Mouse (Mus musculus) limb, embryonic 10.5 days (tissue): ENCODE data around the gene Dars2. TPM values are rescaled to one million over a fixed set of nuclear protein-coding genes. Genes with fewer than 3 reads are reported as not detected.
A peak's percentile ranks its signal among the peaks of the same experiment; 100 is the strongest.

Experiments
- DNase-seq: peaks from one replicate; pipeline ENCODE4 v3.0.0-alpha.2; 2017; ENCODE audit warnings: low spot score
- H3K27ac ChIP-seq: fragments of 300-500 bp; sonication (generic); 2 replicates; pipeline ENCODE4 v1.5.1; 2016; ENCODE audit warnings: mild to moderate bottlenecking
- H3K27me3 ChIP-seq: fragments of 300-500 bp; sonication (generic); 2 replicates; pipeline ENCODE4 v1.6.1; 2016; ENCODE audit warnings: low read depth, mild to moderate bottlenecking; ENCODE audit not compliant: poor library complexity, severe bottlenecking
- H3K36me3 ChIP-seq: fragments of 300-500 bp; sonication (generic); 2 replicates; pipeline ENCODE4 v1.6.1; 2016; ENCODE audit warnings: mild to moderate bottlenecking, moderate library complexity
- H3K4me1 ChIP-seq: fragments of 300-500 bp; sonication (generic); 2 replicates; pipeline ENCODE4 v1.6.1; 2016
- H3K4me3 ChIP-seq: fragments of 300-500 bp; sonication (generic); 2 replicates; pipeline ENCODE4 v1.5.1; 2016; ENCODE audit warnings: mild to moderate bottlenecking, moderate library complexity
- H3K9me3 ChIP-seq: fragments of 300-500 bp; sonication (generic); replicated peaks from 2 replicates; pipeline ENCODE4 v1.6.1; 2016; ENCODE audit warnings: mild to moderate bottlenecking
- WGBS: fragments of 180-500 bp; shearing (Covaris S2); methylation state at CpG from one replicate; pipeline ENCODE4 v1.1.7; 2016; 5-methylcytosine and 5-hydroxymethylcytosine counted together
- polyA plus RNA-seq: library from polyadenylated mRNA; unstranded; fragments of >200 nt; fragmentation: Nextera tagmentation; extraction: Ambion mirVana; gene quantifications from 2 replicates; pipeline ENCODE4 v1.2.1, GENCODE M21; 2016

Dars2 gene
- polyA plus RNA-seq, result 66.7 and 74.6 TPM in 2 replicates

GRCm38 (mm10) chr1:161070352-161071271, at the start of gene Dars2, which contains the start of gene Cenpl:
Gene Dars2 (minus strand): TSS chr1:161070658.
Gene Cenpl (plus strand): TSS chr1:161070713.
- peaks cover 25% of the 10 kb centered on the region for H3K36me3 ChIP-seq
- no peaks in the 10 kb centered on the region for H3K27me3 ChIP-seq
- H3K4me3 ChIP-seq, result peak within 1 kb of the TSS; percentile 74
- H3K27ac ChIP-seq, result peak within 1 kb of the TSS; percentile 93
- H3K4me1 ChIP-seq, result peaks cover 29% of the 10 kb centered on the region
- under 1% methylated on average over 57 of the region's 57 CpGs for WGBS
- H3K9me3 ChIP-seq, result no peaks in the 10 kb centered on the region
- peak; percentile 91 for DNase-seq

GRCm38 (mm10) chr1:161114591-161114990, 44.1 kb upstream of the Dars2 start:
- no peak for DNase-seq
- H3K4me1 ChIP-seq, result no peaks in the 10 kb centered on the region
- peaks cover 3% of the 10 kb centered on the region for H3K36me3 ChIP-seq
- H3K9me3 ChIP-seq, result no peaks in the 10 kb centered on the region
- no peak overlapping the region for H3K27ac ChIP-seq
- no peaks in the 10 kb centered on the region for H3K27me3 ChIP-seq
- no peak overlapping the region for H3K4me3 ChIP-seq

GRCm38 (mm10) chr1:161109216-161109615, 38.8 kb upstream of the Dars2 start:
- Histone ChIP-seq H3K36me3 (peaks cover 36% of the 10 kb centered on the region), H3K4me1 (no peaks in the 10 kb centered on the region), H3K27ac (no peak overlapping the region), H3K27me3 (no peaks in the 10 kb centered on the region), H3K9me3 (no peaks in the 10 kb centered on the region), H3K4me3 (no peak overlapping the region)
- no peak for DNase-seq
- 89% methylated on average over 8 of the region's 8 CpGs for WGBS

GRCm38 (mm10) chr1:161103842-161104241, 33.4 kb upstream of the Dars2 start:
- H3K4me1 ChIP-seq, result no peaks in the 10 kb centered on the region
- H3K4me3 ChIP-seq, result no peak overlapping the region
- DNase-seq, result no peak
- no peaks in the 10 kb centered on the region for H3K27me3 ChIP-seq
- H3K27ac ChIP-seq, result no peak overlapping the region
- H3K36me3 ChIP-seq, result peaks cover 66% of the 10 kb centered on the region
- no peaks in the 10 kb centered on the region for H3K9me3 ChIP-seq
- 90% methylated on average over 1 of the region's 1 CpGs for WGBS

DNA sequence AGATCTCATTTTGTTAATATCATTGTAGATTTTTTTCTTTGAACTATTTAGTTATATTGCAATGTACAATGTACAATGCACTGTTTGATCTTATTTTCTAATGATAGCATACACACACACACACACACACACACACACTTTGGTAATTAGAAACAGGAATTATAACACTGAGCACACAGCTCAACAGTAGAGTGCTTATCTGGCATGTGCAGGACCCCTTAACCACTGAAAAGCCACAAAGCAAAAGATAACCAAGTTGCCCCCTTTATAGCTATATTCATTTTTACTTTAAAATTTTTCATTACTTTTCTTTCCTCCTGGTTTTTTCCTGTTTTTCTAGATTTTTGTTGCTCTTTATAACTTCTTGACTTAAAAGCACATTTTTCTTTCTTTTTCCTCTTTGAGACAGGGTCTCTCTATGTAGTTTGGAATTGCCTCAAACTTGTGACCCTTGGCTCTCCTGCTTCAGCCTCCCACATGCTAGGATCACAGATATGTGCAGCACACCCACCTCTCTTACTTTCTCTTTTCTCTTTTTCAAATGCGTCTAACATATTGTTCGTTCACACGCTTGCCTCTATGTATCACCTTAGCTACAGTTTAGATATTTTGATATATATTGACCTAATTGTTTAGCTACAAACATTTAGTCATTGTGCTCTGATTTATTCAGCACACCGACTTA, 29.4 kb upstream of the Dars2 start:
- 97% methylated on average over 4 of the region's 4 CpGs for WGBS
- H3K27ac ChIP-seq, result no peak overlapping the region
- no peak for DNase-seq
- H3K4me3 ChIP-seq, result no peak overlapping the region
- H3K27me3 ChIP-seq, result no peaks in the 10 kb centered on the region
- H3K9me3 ChIP-seq, result no peaks in the 10 kb centered on the region
- peaks cover 76% of the 10 kb centered on the region for H3K36me3 ChIP-seq
- no peaks in the 10 kb centered on the region for H3K4me1 ChIP-seq

DNA sequence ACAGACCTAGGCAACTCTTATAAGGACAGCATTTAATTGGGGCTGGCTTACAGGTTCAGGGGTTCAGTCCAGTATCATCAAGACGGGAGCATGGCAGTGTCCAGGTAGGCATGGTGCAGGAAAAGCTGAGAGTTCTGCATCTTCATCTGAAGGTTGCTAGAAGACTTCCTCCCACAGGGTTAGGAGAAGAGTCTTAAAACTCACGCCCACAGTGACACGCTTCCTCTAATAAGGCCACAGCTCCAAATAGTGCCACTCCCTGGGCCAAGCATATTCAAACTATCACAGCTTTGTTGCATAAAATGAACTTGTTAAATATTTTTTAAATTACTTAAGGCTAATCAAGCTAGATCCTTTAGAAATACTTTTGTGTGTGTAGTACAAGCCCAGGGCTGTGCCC, 6.8 kb upstream of the Dars2 start:
- Histone ChIP-seq H3K4me1 (peaks cover 18% of the 10 kb centered on the region), H3K27me3 (no peaks in the 10 kb centered on the region), H3K4me3 (no peak overlapping the region), H3K9me3 (no peaks in the 10 kb centered on the region), H3K27ac (no peak overlapping the region), H3K36me3 (peaks cover 82% of the 10 kb centered on the region)
- DNase-seq, result no peak
- 97% methylated on average over 3 of the region's 3 CpGs for WGBS

DNA sequence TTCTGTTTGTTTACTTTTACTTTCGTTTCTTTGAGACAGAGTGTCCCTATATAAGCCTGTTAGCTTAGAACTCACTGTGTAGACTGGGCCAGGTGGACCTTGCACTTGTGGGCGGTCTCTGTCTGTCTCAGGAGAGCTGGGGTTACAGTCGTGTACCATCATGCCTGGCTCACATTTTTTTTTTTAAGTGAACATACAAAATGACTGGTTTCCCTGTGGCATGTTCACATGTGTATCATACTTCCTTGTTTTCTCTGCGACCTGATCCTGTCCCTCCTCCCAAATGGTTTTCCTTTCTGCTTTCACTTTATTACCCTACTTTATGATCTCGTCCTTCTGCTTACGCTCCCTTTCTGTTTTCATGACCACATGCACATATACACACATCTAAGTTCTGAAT, 5.8 kb upstream of the Dars2 start:
- no peak overlapping the region for H3K4me3 ChIP-seq
- H3K27me3 ChIP-seq, result no peaks in the 10 kb centered on the region
- peaks cover 26% of the 10 kb centered on the region for H3K4me1 ChIP-seq
- WGBS, result 89% methylated on average over 6 of the region's 6 CpGs
- H3K9me3 ChIP-seq, result no peaks in the 10 kb centered on the region
- H3K27ac ChIP-seq, result no peak overlapping the region
- peaks cover 75% of the 10 kb centered on the region for H3K36me3 ChIP-seq
- no peak for DNase-seq

DNA sequence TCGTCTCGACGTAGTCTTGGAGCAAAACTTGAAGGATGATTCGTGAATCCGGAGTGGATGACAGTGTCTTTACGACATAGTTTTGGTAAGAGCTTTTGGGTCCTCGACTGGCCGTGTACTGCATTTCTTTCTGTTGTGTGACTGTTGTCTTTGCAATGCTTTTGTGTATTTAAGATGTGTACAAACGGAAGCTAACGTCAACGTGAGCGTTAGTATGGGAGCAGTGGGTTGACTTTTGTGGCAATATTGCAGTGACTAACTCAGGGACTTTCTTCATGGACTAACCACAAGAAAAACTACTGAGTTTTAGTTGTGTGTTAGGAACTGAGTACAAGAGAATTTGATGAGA, 788 bp upstream of the Dars2 start:
- H3K36me3 ChIP-seq, result peaks cover 28% of the 10 kb centered on the region
- WGBS, result under 1% methylated on average over 12 of the region's 12 CpGs
- no peaks in the 10 kb centered on the region for H3K27me3 ChIP-seq
- peak overlapping the region; percentile 74 for H3K4me3 ChIP-seq
- H3K9me3 ChIP-seq, result no peaks in the 10 kb centered on the region
- no peak for DNase-seq
- H3K27ac ChIP-seq, result peak overlapping the region; percentile 93
- H3K4me1 ChIP-seq, result peaks cover 29% of the 10 kb centered on the region

- no peak overlapping the region for H3K4me3 ChIP-seq
- WGBS, result 89% methylated on average over 1 of the region's 1 CpGs
- H3K27ac ChIP-seq, result no peak overlapping the region
- peaks cover 47% of the 10 kb centered on the region for H3K36me3 ChIP-seq
- no peaks in the 10 kb centered on the region for H3K9me3 ChIP-seq
- H3K4me1 ChIP-seq, result no peaks in the 10 kb centered on the region
- no peak for DNase-seq
- H3K27me3 ChIP-seq, result no peaks in the 10 kb centered on the region
These were observed 7.1 kb downstream of the Dars2 start for GRCm38 (mm10) chr1:161063351-161063750.

GRCm38 (mm10) chr1:161057164-161057563, 13.3 kb downstream of the Dars2 start:
- Histone ChIP-seq H3K27ac (no peak overlapping the region), H3K27me3 (no peaks in the 10 kb centered on the region), H3K36me3 (peaks cover 70% of the 10 kb centered on the region), H3K4me1 (no peaks in the 10 kb centered on the region), H3K4me3 (no peak overlapping the region), H3K9me3 (no peaks in the 10 kb centered on the region)
- WGBS, result 98% methylated on average over 1 of the region's 1 CpGs
- no peak for DNase-seq

- 89% methylated on average over 3 of the region's 3 CpGs for WGBS
- no peak for DNase-seq
- H3K4me1 ChIP-seq, result no peaks in the 10 kb centered on the region
- no peaks in the 10 kb centered on the region for H3K27me3 ChIP-seq
- peaks cover 92% of the 10 kb centered on the region for H3K36me3 ChIP-seq
- H3K27ac ChIP-seq, result no peak overlapping the region
- H3K4me3 ChIP-seq, result no peak overlapping the region
- no peaks in the 10 kb centered on the region for H3K9me3 ChIP-seq
These were observed 23.5 kb downstream of the Dars2 start for GRCm38 (mm10) chr1:161046972-161047371.

- Histone ChIP-seq H3K4me1 (peaks cover 6% of the 10 kb centered on the region; the same call in 1 of the 2 replicates), H3K9me3 (no peaks in the 10 kb centered on the region), H3K27ac (no peak overlapping the region), H3K36me3 (peaks cover 88% of the 10 kb centered on the region), H3K4me3 (no peak overlapping the region), H3K27me3 (no peaks in the 10 kb centered on the region)
- 94% methylated on average over 7 of the region's 7 CpGs for WGBS
- no peak for DNase-seq
These were observed 29.0 kb downstream of the Dars2 start for GRCm38 (mm10) chr1:161041261-161042020.

DNA sequence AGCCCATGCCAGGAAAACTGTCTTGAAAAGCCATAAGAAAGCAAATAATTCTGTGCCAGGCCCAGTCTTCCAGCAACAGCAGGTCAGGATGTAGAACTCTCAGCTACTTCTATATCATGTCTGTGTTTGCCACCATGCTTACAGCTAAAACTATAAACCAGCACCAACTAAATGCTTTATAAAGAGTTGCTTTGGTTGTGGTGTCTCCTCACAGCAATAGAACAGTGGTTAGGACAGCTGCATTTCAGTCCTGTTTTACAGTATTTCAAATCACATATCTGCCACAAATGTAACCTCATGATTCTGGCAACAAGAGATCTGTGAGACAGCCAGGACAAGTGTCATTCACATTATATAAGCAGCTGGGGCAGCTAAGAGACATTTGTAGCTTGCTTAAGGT, 29.6 kb downstream of the Dars2 start:
- H3K27ac ChIP-seq, result no peak overlapping the region
- DNase-seq, result no peak

More for the DNA sequence above, 29.6 kb downstream of the Dars2 start:
- no peaks in the 10 kb centered on the region for H3K9me3 ChIP-seq
- H3K4me1 ChIP-seq, result peaks cover 6% of the 10 kb centered on the region; the same call in 1 of the 2 replicates
- H3K4me3 ChIP-seq, result no peak overlapping the region
- H3K36me3 ChIP-seq, result peaks cover 88% of the 10 kb centered on the region
- no peaks in the 10 kb centered on the region for H3K27me3 ChIP-seq
